Mouse (Mus musculus) liver, postnatal 0 days (tissue): ENCODE measurements at regions not wholly inside any gene's neighbourhood (a gene's known extent, or its start where the extent isn't known, plus 50 kb on each side); places are given as distances from the start of the nearest gene placed in this dataset.

Experiments used
- CTCF ChIP-seq: sonication (generic); IDR thresholded peaks from 2 replicates; pipeline ENCODE4 v1.5.1; 2016; ENCODE audit warnings: antibody characterized with exemption, low read depth
- EP300 ChIP-seq: IDR thresholded peaks from 2 replicates; pipeline ENCODE4 v1.6.1; 2016; ENCODE audit warnings: antibody characterized with exemption, low read depth, mild to moderate bottlenecking

- TF ChIP-seq CTCF, result no peak
- TF ChIP-seq EP300, result no peak
These were observed 84.0 kb upstream of the Zc3h12a start for GRCm38 (mm10) chr4:125211459-125212175.
